Mouse (Mus musculus): ENCODE results near the gene Olfr1184. TPM values are rescaled to one million over a fixed set of nuclear protein-coding genes. Genes with fewer than 3 reads are reported as not detected.
"Not testable (repeated sequence)": the region's sequence is repeated elsewhere in the genome, so short reads cannot be mapped to it uniquely, and the experiment has no call there.

Olfr1184 gene
- total and polyA plus RNA-seq, 3 experiments, result not detected

DNA sequence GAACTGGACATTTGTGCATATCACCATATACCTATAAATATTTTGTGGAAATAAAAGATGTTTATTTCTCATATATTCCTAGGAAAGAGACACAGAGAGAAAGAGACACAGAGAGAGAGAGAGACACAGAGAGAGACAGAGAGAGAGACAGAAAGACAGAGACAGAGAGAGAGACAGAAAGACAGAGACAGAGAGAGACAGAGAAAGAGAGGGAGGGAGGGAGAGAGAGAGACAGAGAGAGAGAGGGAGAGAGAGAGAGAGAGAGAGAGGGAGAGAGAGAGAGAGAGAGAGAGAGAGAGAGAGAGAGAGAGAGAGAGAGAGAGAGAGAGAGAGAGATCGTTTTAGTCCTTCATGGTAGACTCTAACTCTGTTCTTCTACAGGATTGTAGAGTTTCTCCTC lies 28.8 kb upstream of the Olfr1184 start, which contains the start of gene Olfr1183:
Olfr1183 (plus strand) TSS at position 301 of the 400 bp plus-strand sequence.
- not testable (repeated sequence) for H3K79me2 ChIP-seq (ENCODE audit: control insufficient read depth, insufficient read depth, low read length, poor library complexity); H3K9me3 ChIP-seq (replicated peaks; ENCODE audit: insufficient read depth, low read length); H3K9ac ChIP-seq (ENCODE audit: control insufficient read depth, low read depth, low read length, poor library complexity, severe bottlenecking); H3K27ac ChIP-seq (ENCODE audit: control insufficient read depth, low read depth, low read length); H3K27me3 ChIP-seq (ENCODE audit: control insufficient read depth in 1 of 2, insufficient read depth in 2 of 2, low read length in 2 of 2); H3K4me3 ChIP-seq (ENCODE audit: control insufficient read depth in 1 of 2, insufficient read depth in 1 of 2, low read depth in 2 of 2, low read length in 2 of 2); H3K36me3 ChIP-seq (ENCODE audit: control insufficient read depth in 1 of 2, insufficient read depth in 2 of 2, low read length in 2 of 2); H3K4me1 ChIP-seq (ENCODE audit: control insufficient read depth in 1 of 2, insufficient read depth in 2 of 2, low read length in 2 of 2); DNase-seq (ENCODE audit: low read depth, low spot score)

DNA sequence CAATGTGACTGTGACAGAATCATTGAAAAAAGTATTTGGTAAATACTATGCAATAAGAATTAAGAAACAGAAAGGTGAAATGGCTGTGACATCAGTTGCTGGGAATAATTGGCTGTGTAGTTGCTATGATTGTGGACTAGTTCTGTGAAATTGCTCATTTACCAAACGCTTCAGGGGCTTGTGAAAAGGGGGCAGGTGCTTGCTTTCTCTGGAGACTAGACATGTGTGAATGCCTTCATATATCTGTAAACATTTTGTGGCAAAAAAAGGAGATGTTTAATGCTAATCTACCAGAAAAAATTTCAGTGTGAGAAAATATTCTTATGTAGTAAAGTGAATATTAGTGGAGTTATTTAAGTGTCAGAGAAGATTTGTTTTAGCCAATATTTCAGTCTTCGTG lies 9.6 kb downstream of the Olfr1184 start, which contains the start of gene Olfr1185-ps1:
Olfr1185-ps1 (plus strand) TSS at position 301 of the 400 bp plus-strand sequence.
- H3K79me2 ChIP-seq (ENCODE audit: control insufficient read depth, insufficient read depth, low read length, poor library complexity), result no peaks in the 10 kb centered on the region
- H3K27me3 ChIP-seq (ENCODE audit: control insufficient read depth in 1 of 2, insufficient read depth in 2 of 2, low read length in 2 of 2), result no peaks in the 10 kb centered on the region
- no peak for DNase-seq (ENCODE audit: low read depth, low spot score)
- no peak within 1 kb of the TSS for H3K4me3 ChIP-seq (ENCODE audit: control insufficient read depth in 1 of 2, insufficient read depth in 1 of 2, low read depth in 2 of 2, low read length in 2 of 2)
- no peak within 1 kb of the TSS for H3K27ac ChIP-seq (ENCODE audit: control insufficient read depth, low read depth, low read length)
- no peak for TF ChIP-seq MAFK (IDR thresholded peaks at IDR 0.05; ENCODE audit: borderline replicate concordance, low read depth, low read length)
- TF ChIP-seq UBTF (IDR thresholded peaks at IDR 0.05; ENCODE audit: borderline replicate concordance, insufficient read depth, low read depth, low read length), result no peak
- no peak for TF ChIP-seq MYC (IDR thresholded peaks at IDR 0.05; ENCODE audit: low read depth, low read length)
- TF ChIP-seq MAX (IDR thresholded peaks at IDR 0.05; ENCODE audit: low read length), result no peak
- no peaks in the 10 kb centered on the region for H3K4me1 ChIP-seq (ENCODE audit: control insufficient read depth in 1 of 2, insufficient read depth in 2 of 2, low read length in 2 of 2)
- H3K9ac ChIP-seq (ENCODE audit: control insufficient read depth, low read depth, low read length, poor library complexity, severe bottlenecking), result no peak within 1 kb of the TSS
- no peaks in the 10 kb centered on the region for H3K9me3 ChIP-seq (replicated peaks; ENCODE audit: insufficient read depth, low read length)
- no peaks in the 10 kb centered on the region for H3K36me3 ChIP-seq (ENCODE audit: control insufficient read depth in 1 of 2, insufficient read depth in 2 of 2, low read length in 2 of 2)

DNA sequence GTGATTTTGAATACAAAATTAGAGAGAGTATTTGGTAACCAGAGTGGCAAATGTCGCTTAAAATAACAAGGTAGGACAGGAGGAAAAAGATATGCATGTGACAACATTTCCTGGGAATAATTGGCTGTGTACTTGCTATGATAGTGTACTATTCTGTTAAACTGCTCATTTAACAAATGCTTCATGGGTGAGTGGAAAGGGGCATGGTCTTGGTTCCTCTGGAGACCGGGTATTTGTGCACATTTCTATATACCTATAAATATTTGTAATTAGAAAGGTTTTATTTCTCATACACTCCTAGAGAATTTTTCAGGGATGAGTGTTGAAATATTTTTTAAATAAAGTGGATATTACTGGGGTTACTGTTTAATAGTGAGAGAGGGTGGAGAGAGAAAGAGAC lies 34.9 kb downstream of the Olfr1184 start, which contains the start of gene Olfr1186:
Olfr1186 (plus strand) TSS at position 301 of the 400 bp plus-strand sequence.
- no peak within 1 kb of the TSS for H3K27ac ChIP-seq (ENCODE audit: control insufficient read depth, low read depth, low read length)
- no peaks in the 10 kb centered on the region for H3K27me3 ChIP-seq (ENCODE audit: control insufficient read depth in 1 of 2, insufficient read depth in 2 of 2, low read length in 2 of 2)
- H3K4me1 ChIP-seq (ENCODE audit: control insufficient read depth in 1 of 2, insufficient read depth in 2 of 2, low read length in 2 of 2), result no peaks in the 10 kb centered on the region
- TF ChIP-seq E2F4 (IDR thresholded peaks at IDR 0.05; ENCODE audit: borderline replicate concordance, low read depth, low read length) (no peak), POLR2AphosphoS2 (IDR thresholded peaks at IDR 0.05; ENCODE audit: low read length) (no peak), UBTF (IDR thresholded peaks at IDR 0.05; ENCODE audit: borderline replicate concordance, insufficient read depth, low read depth, low read length) (no peak), TBP (IDR thresholded peaks at IDR 0.05; ENCODE audit: low read depth, low read length) (no peak)
- no peak for DNase-seq (ENCODE audit: low read depth, low spot score)
- H3K4me3 ChIP-seq (ENCODE audit: control insufficient read depth in 1 of 2, insufficient read depth in 1 of 2, low read depth in 2 of 2, low read length in 2 of 2), result no peak within 1 kb of the TSS
- H3K36me3 ChIP-seq (ENCODE audit: control insufficient read depth in 1 of 2, insufficient read depth in 2 of 2, low read length in 2 of 2), result no peaks in the 10 kb centered on the region
- no peaks in the 10 kb centered on the region for H3K79me2 ChIP-seq (ENCODE audit: control insufficient read depth, insufficient read depth, low read length, poor library complexity)
- H3K9me3 ChIP-seq (replicated peaks; ENCODE audit: insufficient read depth, low read length), result no peaks in the 10 kb centered on the region
- H3K9ac ChIP-seq (ENCODE audit: control insufficient read depth, low read depth, low read length, poor library complexity, severe bottlenecking), result no peak within 1 kb of the TSS

DNA sequence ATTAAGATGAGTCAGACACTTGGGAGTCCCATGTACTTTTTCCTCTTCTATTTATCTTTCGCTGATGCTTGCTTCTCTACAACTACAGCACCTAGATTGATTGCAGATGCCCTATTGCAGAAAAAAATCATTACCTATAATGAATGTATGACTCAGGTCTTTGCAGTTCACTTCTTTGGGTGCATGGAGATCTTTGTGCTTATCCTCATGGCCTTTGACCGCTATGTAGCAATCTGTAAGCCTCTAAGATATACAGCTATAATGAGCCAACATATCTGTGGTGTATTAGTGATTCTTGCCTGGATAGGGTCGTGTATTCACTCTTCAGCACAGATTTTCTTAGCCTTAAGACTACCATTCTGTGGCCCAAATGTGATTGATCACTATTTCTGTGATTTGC lies 42.3 kb downstream of the Olfr1184 start:
- Histone ChIP-seq H3K9ac (ENCODE audit: control insufficient read depth, low read depth, low read length, poor library complexity, severe bottlenecking) (no peak overlapping the region), H3K4me1 (ENCODE audit: control insufficient read depth in 1 of 2, insufficient read depth in 2 of 2, low read length in 2 of 2) (no peaks in the 10 kb centered on the region), H3K79me2 (ENCODE audit: control insufficient read depth, insufficient read depth, low read length, poor library complexity) (no peaks in the 10 kb centered on the region), H3K27me3 (ENCODE audit: control insufficient read depth in 1 of 2, insufficient read depth in 2 of 2, low read length in 2 of 2) (no peaks in the 10 kb centered on the region), H3K9me3 (replicated peaks; ENCODE audit: insufficient read depth, low read length) (no peaks in the 10 kb centered on the region), H3K36me3 (ENCODE audit: control insufficient read depth in 1 of 2, insufficient read depth in 2 of 2, low read length in 2 of 2) (no peaks in the 10 kb centered on the region), H3K27ac (ENCODE audit: control insufficient read depth, low read depth, low read length) (no peak overlapping the region), H3K4me3 (ENCODE audit: control insufficient read depth in 1 of 2, insufficient read depth in 1 of 2, low read depth in 2 of 2, low read length in 2 of 2) (no peak overlapping the region)
- no peak for DNase-seq (ENCODE audit: low read depth, low spot score)
- TF ChIP-seq USF1 (IDR thresholded peaks at IDR 0.05; ENCODE audit: low read depth, low read length), result no peak
- TF ChIP-seq NELFE (IDR thresholded peaks at IDR 0.05; ENCODE audit: low read depth, low read length), result no peak
- TF ChIP-seq MYC (IDR thresholded peaks at IDR 0.05; ENCODE audit: low read depth, low read length), result no peak
- TF ChIP-seq ETS1 (IDR thresholded peaks at IDR 0.05; ENCODE audit: low read depth, low read length), result no peak
- TF ChIP-seq EP300 (IDR thresholded peaks at IDR 0.05; ENCODE audit: low read depth in 1 of 2, low read length in 2 of 2), result no peak
- TF ChIP-seq MAX (IDR thresholded peaks at IDR 0.05; ENCODE audit: low read length), result no peak
- TF ChIP-seq UBTF (IDR thresholded peaks at IDR 0.05; ENCODE audit: borderline replicate concordance, insufficient read depth, low read depth, low read length), result no peak
- no peak for TF ChIP-seq SIN3A (IDR thresholded peaks at IDR 0.05; ENCODE audit: low read length)
- no peak for TF ChIP-seq JUND (IDR thresholded peaks at IDR 0.05; ENCODE audit: low read depth, low read length)
